Mouse (Mus musculus): ENCODE data around the gene Atp2b2. TPM values are rescaled to one million over a fixed set of nuclear protein-coding genes. Genes with fewer than 3 reads are reported as not detected.

The Atp2b2 gene
- polyA plus RNA-seq, 1 experiment from 2014 or later, result 0.12 TPM

DNA sequence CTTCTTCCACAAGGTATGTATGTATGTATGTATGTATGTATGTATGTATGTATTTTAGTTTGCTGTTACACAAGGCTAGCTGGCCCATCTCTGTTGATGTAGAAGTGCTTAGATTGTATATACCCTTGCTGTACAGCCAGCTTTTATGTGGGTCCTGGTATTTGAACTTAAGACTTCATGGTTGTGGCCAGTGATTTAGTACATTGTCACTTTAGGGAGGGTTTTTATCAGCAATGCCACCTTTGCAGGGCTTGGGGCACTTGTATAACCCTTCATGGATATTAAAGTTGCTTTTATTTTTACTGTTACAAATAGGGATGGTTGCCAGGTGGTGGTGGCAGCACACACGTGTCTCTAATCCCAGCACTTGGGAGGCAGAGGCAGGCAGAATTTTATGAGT, 347.2 kb downstream of the Atp2b2 start:
- no peak for ATAC-seq (ENCODE audit: insufficient number of reproducible peaks, low FRiP score, low TSS enrichment, low read depth)
- Histone ChIP-seq H3K27ac (no peak overlapping the region), H3K9ac (no peak overlapping the region), H3K9me3 (no peaks in the 10 kb centered on the region), H3K36me3 (peaks cover 7% of the 10 kb centered on the region), H3K4me3 (no peak overlapping the region), H3K4me2 (no peak overlapping the region), H3K4me1 (peaks cover 33% of the 10 kb centered on the region), H3K27me3 (no peaks in the 10 kb centered on the region)
- 27% methylated on average over 1 of the region's 1 CpGs for WGBS

Small RNAs within 50 kb of the gene (microRNA-seq; reads per million reads assigned to microRNA genes)
- 0.82 reads per million for gene Mir7042

Other genes with a start within 250 kb of the Atp2b2 start
- 0.14 and 0.49 TPM in 2 replicates for gene Slc6a11, start 88.6 kb upstream of the Atp2b2 start, polyA plus RNA-seq (2015; fragmentation: Nextera tagmentation; extraction: Ambion mirVana)
- gene Slc6a1, start 240.0 kb upstream of the Atp2b2 start, polyA plus RNA-seq (2015; fragmentation: Nextera tagmentation; extraction: Ambion mirVana), result 0.21 and 0.28 TPM in 2 replicates

Data from limb, embryonic 15.5 days (tissue).